Mouse (Mus musculus) midbrain, embryonic 16.5 days (tissue): ENCODE measurements around the gene Tmem53. TPM values are rescaled to one million over a fixed set of nuclear protein-coding genes. Genes with fewer than 3 reads are reported as not detected.

ENCODE experiments used
- ATAC-seq: fragments of 200-750 bp; cut with Nextera tagmentation; 2 replicates; pipeline ENCODE4 v1.8.0; 2017; ENCODE audit warnings: moderate TSS enrichment
- H3K27ac ChIP-seq: fragments of 300-500 bp; sonication (generic); 2 replicates; pipeline ENCODE4 v1.5.1; 2014; ENCODE audit warnings: mild to moderate bottlenecking, low read length, mixed read lengths
- H3K27me3 ChIP-seq: fragments of 300-500 bp; sonication (generic); 2 replicates; pipeline ENCODE4 v1.6.1; 2014; ENCODE audit warnings: low read depth, low read length, mixed read lengths; ENCODE audit not compliant: control insufficient read depth, insufficient read depth
- H3K36me3 ChIP-seq: fragments of 300-500 bp; sonication (generic); 2 replicates; pipeline ENCODE4 v1.6.1; 2014; ENCODE audit warnings: mild to moderate bottlenecking, low read length, moderate library complexity, mixed read lengths; ENCODE audit not compliant: control insufficient read depth, insufficient read depth
- H3K4me1 ChIP-seq: fragments of 300-500 bp; sonication (generic); 2 replicates; pipeline ENCODE4 v1.6.1; 2014; ENCODE audit warnings: mild to moderate bottlenecking, low read length, mixed read lengths; ENCODE audit not compliant: control insufficient read depth, insufficient read depth
- H3K4me2 ChIP-seq: fragments of 300-500 bp; sonication (generic); 2 replicates; pipeline ENCODE4 v1.6.1; 2014; ENCODE audit warnings: mild to moderate bottlenecking, low read length, mixed read lengths
- H3K4me3 ChIP-seq: fragments of 300-500 bp; sonication (generic); 2 replicates; pipeline ENCODE4 v1.5.1; 2014; ENCODE audit warnings: low read depth, mild to moderate bottlenecking, low read length, moderate library complexity, mixed read lengths
- H3K9ac ChIP-seq: fragments of 300-500 bp; sonication (generic); 2 replicates; pipeline ENCODE4 v1.6.1; 2014; ENCODE audit warnings: low read depth, low read length, mixed read lengths
- H3K9me3 ChIP-seq: fragments of 300-500 bp; sonication (generic); replicated peaks from 2 replicates; pipeline ENCODE4 v1.6.1; 2014; ENCODE audit warnings: mild to moderate bottlenecking, low read length, mixed read lengths; ENCODE audit not compliant: control insufficient read depth, poor library complexity, severe bottlenecking
- WGBS: fragments of 180-500 bp; shearing (Covaris S2); extraction: QIAGEN DNeasy Blood & Tissue Kit; methylation state at CpG from one replicate; pipeline ENCODE4 v1.1.7; 2014; 5-methylcytosine and 5-hydroxymethylcytosine counted together
- polyA plus RNA-seq: library from polyadenylated mRNA; unstranded; fragments of >200 nt; fragmentation: Nextera tagmentation; extraction: Ambion mirVana; gene quantifications from 2 replicates; pipeline ENCODE4 v1.2.1, GENCODE M21; 2015

Tmem53 gene
- polyA plus RNA-seq, 1 experiment from 2014 or later, result 10.1 TPM

DNA sequence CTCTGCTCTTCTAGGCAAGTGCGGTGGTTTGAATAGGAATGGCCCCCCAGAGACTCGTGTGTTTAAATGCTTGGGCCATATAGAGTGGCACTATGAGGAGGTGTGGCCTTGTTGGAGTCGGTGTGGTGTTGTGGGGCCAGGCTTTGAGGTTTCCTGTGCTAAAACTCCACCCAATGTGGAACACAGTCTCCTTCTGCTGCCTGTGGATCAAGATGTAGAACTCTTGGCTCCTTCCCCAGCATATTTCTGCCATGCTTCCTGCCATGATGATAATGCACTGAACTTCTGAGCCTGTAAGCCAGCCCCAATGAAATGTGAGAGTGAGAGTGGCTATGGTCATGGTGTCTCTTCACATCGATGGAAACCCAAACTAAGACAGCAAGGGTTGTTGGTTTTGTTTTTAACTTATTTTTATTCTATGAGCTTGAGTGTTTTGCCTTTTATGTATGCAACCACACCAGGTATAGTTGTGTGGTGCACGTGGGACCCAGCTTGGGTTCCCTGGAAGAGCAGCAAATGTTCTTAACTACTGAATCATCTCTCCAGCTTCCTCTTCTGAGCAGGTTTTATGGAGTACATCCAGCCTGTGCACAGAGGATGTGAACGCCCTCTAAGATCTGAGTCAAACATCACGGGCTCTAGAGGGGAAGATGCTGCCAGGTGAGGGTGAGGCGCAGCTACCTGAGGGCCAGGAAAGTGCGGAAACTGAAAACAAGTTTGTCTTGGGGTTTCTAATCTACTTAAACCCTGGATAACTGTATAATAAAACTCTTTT is 30.8 kb upstream of the Tmem53 start:
- H3K9me3 ChIP-seq, result no peaks in the 10 kb centered on the region
- WGBS, result 84% methylated on average over 9 of the region's 9 CpGs
- no peak overlapping the region for H3K4me2 ChIP-seq
- H3K27ac ChIP-seq, result no peak overlapping the region
- no peak overlapping the region for H3K9ac ChIP-seq
- H3K4me3 ChIP-seq, result no peak overlapping the region
- H3K27me3 ChIP-seq, result no peaks in the 10 kb centered on the region
- H3K4me1 ChIP-seq, result no peaks in the 10 kb centered on the region
- H3K36me3 ChIP-seq, result no peaks in the 10 kb centered on the region
- no peak for ATAC-seq

DNA sequence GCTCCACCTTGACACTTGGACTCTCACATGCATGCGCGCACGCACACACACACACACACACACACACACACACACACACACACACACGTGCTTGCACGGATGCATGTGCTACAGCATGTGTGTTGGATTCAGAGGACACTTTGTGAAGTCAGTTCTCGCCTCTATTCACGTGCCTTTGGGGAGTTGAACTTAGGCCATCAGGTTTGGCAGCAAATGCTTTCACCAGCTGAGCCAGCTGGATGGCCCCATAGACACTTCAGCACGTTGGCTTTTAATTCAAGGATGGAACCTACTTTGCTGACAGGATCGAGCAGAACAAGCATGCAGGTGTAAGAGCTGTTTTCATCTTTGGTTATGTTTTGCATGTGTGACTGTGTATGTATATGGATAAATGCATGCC is 29.9 kb upstream of the Tmem53 start:
- Histone ChIP-seq H3K4me1 (no peaks in the 10 kb centered on the region), H3K4me3 (no peak overlapping the region), H3K27me3 (no peaks in the 10 kb centered on the region), H3K4me2 (no peak overlapping the region), H3K9me3 (no peaks in the 10 kb centered on the region), H3K36me3 (no peaks in the 10 kb centered on the region), H3K9ac (no peak overlapping the region), H3K27ac (no peak overlapping the region)
- WGBS, result 90% methylated on average over 9 of the region's 9 CpGs
- ATAC-seq, result no peak

DNA sequence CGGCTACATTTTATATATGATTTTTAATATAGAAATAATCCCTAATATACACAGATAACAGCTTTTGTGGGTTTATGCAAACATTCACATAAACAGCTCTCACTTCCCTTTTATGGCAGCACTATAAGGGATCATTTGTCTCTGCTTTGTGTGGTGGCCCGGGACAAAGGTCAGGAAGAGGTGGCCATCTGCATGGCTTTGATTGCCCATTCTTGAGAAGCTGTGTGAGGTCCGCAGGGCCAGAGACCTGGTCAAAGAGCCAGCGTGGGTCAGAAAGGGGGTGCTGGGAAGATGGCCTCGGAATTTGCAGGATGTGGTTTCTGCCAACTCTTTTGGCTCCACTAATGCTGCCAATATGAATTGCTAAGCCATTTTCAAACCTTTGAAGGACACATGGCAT is 28.8 kb upstream of the Tmem53 start:
- Histone ChIP-seq H3K27me3 (no peaks in the 10 kb centered on the region), H3K9ac (no peak overlapping the region), H3K4me3 (no peak overlapping the region), H3K4me2 (no peak overlapping the region), H3K4me1 (no peaks in the 10 kb centered on the region), H3K27ac (no peak overlapping the region), H3K9me3 (no peaks in the 10 kb centered on the region), H3K36me3 (no peaks in the 10 kb centered on the region)
- ATAC-seq, result no peak
- WGBS, result 65% methylated on average over 5 of the region's 5 CpGs

- Histone ChIP-seq H3K4me1 (no peaks in the 10 kb centered on the region), H3K9ac (no peak overlapping the region), H3K4me3 (no peak overlapping the region), H3K27me3 (no peaks in the 10 kb centered on the region), H3K9me3 (no peaks in the 10 kb centered on the region), H3K27ac (no peak overlapping the region), H3K36me3 (no peaks in the 10 kb centered on the region), H3K4me2 (no peak overlapping the region)
- no peak for ATAC-seq
- 77% methylated on average over 8 of the region's 8 CpGs for WGBS
Observed at GRCm38 (mm10) chr4:117224122-117224521, 27.6 kb upstream of the Tmem53 start.

GRCm38 (mm10) chr4:117225250-117225649 is 26.5 kb upstream of the Tmem53 start:
- Histone ChIP-seq H3K27me3 (no peaks in the 10 kb centered on the region), H3K27ac (no peak overlapping the region), H3K4me3 (no peak overlapping the region), H3K9me3 (no peaks in the 10 kb centered on the region), H3K4me2 (no peak overlapping the region), H3K4me1 (no peaks in the 10 kb centered on the region), H3K36me3 (no peaks in the 10 kb centered on the region), H3K9ac (no peak overlapping the region)
- ATAC-seq, result no peak

DNA sequence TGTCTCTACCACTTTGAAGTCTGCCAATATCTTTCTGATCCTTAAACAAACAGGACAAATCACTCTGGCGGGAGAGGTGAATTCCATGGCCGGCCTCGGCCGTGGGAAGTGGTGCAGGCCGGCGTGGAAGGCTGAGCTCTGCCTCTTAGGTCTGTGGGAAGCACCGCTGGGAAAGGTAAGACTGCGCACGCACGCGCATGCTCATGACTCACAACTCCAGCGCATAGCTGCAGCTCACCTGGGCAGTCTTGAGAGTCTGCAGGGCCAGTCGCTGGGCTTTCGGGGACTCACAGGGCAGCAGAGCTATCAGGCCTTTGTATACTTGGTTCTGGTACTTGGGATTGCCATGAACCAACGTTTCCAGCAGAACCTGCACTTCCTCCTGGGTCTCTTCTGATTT is 22.2 kb upstream of the Tmem53 start:
- no peak for ATAC-seq
- Histone ChIP-seq H3K4me1 (no peaks in the 10 kb centered on the region), H3K4me2 (no peak overlapping the region), H3K9me3 (no peaks in the 10 kb centered on the region), H3K27ac (no peak overlapping the region), H3K36me3 (no peaks in the 10 kb centered on the region), H3K27me3 (no peaks in the 10 kb centered on the region), H3K9ac (no peak overlapping the region), H3K4me3 (no peak overlapping the region)
- 74% methylated on average over 15 of the region's 15 CpGs for WGBS

GRCm38 (mm10) chr4:117230331-117230730 is 21.4 kb upstream of the Tmem53 start:
- no peak for ATAC-seq
- Histone ChIP-seq H3K9me3 (no peaks in the 10 kb centered on the region), H3K9ac (no peak overlapping the region), H3K4me3 (no peak overlapping the region), H3K4me1 (no peaks in the 10 kb centered on the region), H3K36me3 (no peaks in the 10 kb centered on the region), H3K4me2 (no peak overlapping the region), H3K27ac (no peak overlapping the region), H3K27me3 (no peaks in the 10 kb centered on the region)
- 47% methylated on average over 10 of the region's 10 CpGs for WGBS

DNA sequence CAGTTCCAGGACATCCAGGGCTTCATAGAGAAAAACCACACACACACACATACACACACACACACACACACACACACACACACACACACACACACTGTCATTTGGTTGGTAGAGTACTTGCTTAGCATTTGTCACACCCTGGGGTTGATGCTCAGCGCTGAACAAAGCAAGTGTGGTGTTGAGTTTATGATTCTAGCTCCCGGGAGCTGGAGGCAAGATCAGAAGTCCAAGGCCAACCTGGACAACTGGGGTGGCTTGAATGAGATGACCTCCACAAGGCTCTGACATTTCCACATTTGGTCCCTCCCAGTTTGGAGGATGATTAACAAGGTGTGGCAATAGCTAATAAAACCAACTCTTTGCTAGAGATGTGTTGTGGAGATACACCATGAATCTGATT is 20.5 kb upstream of the Tmem53 start:
- ATAC-seq, result no peak
- WGBS, result 96% methylated on average over 2 of the region's 2 CpGs
- Histone ChIP-seq H3K9me3 (no peaks in the 10 kb centered on the region), H3K36me3 (no peaks in the 10 kb centered on the region), H3K4me3 (no peak overlapping the region), H3K27ac (no peak overlapping the region), H3K4me1 (no peaks in the 10 kb centered on the region), H3K9ac (no peak overlapping the region), H3K27me3 (no peaks in the 10 kb centered on the region), H3K4me2 (no peak overlapping the region)

- 79% methylated on average over 7 of the region's 7 CpGs for WGBS
- no peaks in the 10 kb centered on the region for H3K36me3 ChIP-seq
- no peak for ATAC-seq
- H3K4me1 ChIP-seq, result no peaks in the 10 kb centered on the region
- no peak overlapping the region for H3K4me2 ChIP-seq
- H3K27ac ChIP-seq, result no peak overlapping the region
- no peak overlapping the region for H3K9ac ChIP-seq
- no peaks in the 10 kb centered on the region for H3K27me3 ChIP-seq
- H3K9me3 ChIP-seq, result no peaks in the 10 kb centered on the region
- no peak overlapping the region for H3K4me3 ChIP-seq
Observed at GRCm38 (mm10) chr4:117234166-117234741, 17.5 kb upstream of the Tmem53 start.
